Mouse (Mus musculus) thymus, postnatal 0 days (tissue): Measurements from ENCODE around the gene Gm973. TPM values are rescaled to one million over a fixed set of nuclear protein-coding genes. Genes with fewer than 3 reads are reported as not detected.
"Not testable (repeated sequence)": the region's sequence is repeated elsewhere in the genome, so short reads cannot be mapped to it uniquely, and the experiment has no call there.

Experiments
- DNase-seq: peaks from one replicate; pipeline ENCODE4 v3.0.0-alpha.2; 2015; ENCODE audit warnings: low spot score
- polyA plus RNA-seq: library from polyadenylated mRNA; unstranded; fragments of >200 nt; fragmentation: Nextera tagmentation; extraction: Ambion mirVana; gene quantifications from 2 replicates; pipeline ENCODE4 v1.2.1, GENCODE M21; 2015

Gm973 gene
- polyA plus RNA-seq, 1 experiment from 2014 or later, result 1.4 TPM

GRCm38 (mm10) chr1:59623325-59624017, 107.4 kb downstream of the Gm973 start:
- peak; percentile 82 for DNase-seq

- DNase-seq, result no peak
Observed at GRCm38 (mm10) chr1:59625410-59625809, 109.3 kb downstream of the Gm973 start.

DNA sequence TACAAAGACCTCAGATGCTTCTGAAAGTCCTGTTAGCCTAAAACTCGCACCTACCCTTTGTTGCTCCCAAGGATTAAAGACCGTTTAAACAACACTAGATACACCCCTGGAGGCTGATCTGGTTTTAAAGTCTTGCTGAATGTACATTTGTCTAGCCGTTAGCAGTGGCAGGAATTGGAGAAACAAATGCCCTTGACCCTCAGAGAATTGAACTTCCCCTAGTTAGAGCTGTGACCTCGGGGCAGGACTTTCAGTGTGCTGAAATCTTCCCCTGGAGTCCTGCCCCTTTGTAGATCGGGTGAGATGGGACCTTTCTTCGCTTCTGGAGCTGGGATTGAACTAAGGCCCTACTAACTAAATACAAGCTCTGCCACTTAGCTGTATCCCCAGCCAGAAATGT, 113.1 kb downstream of the Gm973 start:
- DNase-seq, result no peak

DNA sequence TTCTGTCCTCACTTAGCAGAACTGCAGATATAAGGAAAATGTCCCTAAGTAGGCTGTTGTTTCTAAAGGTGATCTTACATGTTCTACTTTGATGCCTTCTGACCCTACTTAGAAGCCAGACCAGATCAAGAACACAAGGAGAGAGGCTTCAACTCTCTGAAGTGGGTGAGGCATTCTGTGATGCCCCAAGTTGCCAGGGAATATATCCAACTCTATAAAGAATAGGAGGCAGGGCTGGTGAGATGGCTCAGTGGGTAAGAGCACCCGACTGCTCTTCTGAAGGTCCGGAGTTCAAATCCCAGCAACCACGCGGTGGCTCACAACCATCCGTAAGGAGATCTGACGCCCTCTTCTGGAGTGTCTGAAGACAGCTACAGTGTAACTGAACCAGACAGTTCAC, 114.3 kb downstream of the Gm973 start:
- not testable (repeated sequence) for DNase-seq

DNA sequence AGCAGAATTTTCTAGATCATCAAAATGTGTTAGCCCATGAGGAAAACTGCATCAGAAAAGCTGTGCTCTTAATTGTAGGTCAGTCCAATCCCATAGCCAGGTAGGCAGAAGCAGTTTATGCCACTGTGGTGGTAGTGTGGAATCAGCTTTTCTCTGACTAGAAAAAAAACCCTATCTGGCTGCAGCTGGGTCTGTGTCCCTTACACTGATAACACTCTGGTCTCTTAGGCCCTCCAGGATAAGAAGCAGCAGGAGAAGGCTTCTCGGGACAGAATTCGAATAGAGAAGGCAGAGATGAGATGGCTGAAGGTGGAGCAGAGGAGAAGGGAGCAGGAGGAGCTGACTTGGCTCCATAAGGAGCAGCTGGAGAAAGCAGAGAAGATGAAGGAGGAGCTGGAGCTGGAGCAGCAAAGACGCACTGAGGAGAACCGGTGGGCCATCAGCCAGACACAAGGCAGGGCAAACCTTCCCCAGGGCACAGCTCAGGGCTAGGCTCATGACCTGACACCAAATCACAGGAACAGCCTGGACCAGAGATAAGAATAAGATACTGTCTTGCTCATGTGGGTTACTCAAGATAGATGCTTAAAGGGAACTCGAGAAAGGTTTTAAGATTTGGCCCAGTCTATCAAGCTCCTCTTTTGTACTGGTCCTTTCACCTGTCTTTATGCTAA, 116.1 kb downstream of the Gm973 start:
- DNase-seq, result no peak

GRCm38 (mm10) chr1:59633056-59633455, 117.0 kb downstream of the Gm973 start:
- peak; percentile 8 for DNase-seq

DNA sequence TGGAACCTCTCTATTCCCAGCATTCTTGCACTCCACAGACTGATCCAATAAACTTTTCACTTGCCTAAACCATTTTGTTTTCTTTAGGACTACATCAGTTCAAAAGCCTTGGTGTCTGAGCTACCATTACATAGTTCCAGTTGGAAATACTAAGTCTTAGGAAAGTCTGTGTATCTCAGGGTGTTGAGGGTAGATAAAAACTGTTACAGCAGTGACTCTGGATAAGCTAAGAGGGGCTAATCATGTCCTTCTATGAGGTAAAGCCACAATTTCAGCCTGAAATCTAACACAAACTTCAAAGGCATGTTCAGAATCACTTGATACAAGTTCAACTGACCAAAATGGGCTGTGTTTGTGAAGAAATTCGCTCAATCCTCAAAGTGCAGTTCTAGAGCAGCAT, 120.3 kb downstream of the Gm973 start:
- no peak for DNase-seq

DNA sequence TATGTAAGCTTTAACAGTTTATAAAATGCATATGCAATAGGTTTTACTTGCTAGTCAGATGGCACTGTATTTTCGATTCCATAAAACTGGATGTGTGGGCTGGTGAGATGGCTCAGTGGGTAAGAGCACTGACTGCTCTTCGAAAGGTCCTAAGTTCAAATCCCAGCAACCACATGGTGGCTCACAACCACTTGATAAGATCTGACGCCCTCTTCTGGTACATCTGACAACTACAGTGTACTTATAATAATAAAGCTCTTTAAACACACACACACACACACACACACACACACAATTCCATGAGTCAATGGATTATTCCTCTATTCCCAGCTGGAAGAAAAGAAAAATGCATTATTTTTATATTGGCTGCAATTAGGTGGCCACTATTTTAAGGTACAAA, 122.3 kb downstream of the Gm973 start:
- DNase-seq, result no peak

- DNase-seq, result no peak
Observed at GRCm38 (mm10) chr1:59642488-59642887, 126.4 kb downstream of the Gm973 start.

DNA sequence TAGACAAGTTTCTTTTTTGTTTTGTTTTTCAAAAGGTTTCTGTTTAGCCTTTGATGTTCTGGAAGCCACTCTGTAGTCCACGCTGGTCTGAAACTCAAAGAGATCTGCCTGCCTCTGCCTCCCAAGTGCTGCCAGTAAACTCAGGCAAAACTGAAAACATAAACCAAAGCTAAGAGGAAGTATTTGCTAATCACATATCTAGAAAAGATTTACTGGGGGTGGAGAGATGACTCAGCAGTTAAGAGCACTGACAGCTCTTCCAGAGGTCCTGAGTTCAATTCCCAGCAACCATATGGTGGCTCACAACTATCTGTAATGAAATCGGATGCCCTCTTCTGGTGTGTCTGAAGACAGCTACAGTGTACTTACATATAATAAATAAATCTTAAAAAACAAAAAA, 130.4 kb downstream of the Gm973 start:
- DNase-seq, result not testable (repeated sequence)

- no peak for DNase-seq
Observed at GRCm38 (mm10) chr1:59651201-59651819, 135.2 kb downstream of the Gm973 start.

DNA sequence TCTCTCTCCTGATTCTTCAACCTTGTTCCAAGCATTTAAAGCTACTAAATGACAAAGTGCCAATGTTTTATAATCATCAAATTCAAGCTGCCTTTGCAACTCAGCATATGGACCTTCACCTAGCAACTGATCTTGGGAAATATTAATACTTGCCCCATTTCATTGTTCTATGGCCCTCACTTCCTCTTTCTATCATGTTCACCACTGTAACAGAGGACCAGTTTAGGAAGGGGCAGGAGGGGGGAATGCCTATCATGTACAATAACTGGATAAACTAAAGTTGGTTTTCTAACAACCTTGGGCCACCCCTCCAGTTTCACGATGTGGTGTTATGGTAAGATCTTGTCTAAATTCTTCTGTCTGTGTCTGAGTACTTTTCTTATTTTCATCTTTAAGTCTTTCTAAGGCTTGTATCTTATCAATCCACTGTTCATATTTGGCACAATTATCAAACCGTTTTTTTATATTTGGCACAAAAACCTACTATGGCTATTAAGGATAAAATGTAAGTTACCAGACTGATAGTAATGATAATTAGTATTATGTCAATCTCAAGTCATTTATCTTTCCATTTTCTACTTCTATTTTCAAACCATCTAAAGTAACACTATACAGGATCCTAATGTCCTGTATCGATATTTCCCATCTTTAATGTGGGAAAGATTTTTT, 137.3 kb downstream of the Gm973 start:
- DNase-seq, result no peak

DNA sequence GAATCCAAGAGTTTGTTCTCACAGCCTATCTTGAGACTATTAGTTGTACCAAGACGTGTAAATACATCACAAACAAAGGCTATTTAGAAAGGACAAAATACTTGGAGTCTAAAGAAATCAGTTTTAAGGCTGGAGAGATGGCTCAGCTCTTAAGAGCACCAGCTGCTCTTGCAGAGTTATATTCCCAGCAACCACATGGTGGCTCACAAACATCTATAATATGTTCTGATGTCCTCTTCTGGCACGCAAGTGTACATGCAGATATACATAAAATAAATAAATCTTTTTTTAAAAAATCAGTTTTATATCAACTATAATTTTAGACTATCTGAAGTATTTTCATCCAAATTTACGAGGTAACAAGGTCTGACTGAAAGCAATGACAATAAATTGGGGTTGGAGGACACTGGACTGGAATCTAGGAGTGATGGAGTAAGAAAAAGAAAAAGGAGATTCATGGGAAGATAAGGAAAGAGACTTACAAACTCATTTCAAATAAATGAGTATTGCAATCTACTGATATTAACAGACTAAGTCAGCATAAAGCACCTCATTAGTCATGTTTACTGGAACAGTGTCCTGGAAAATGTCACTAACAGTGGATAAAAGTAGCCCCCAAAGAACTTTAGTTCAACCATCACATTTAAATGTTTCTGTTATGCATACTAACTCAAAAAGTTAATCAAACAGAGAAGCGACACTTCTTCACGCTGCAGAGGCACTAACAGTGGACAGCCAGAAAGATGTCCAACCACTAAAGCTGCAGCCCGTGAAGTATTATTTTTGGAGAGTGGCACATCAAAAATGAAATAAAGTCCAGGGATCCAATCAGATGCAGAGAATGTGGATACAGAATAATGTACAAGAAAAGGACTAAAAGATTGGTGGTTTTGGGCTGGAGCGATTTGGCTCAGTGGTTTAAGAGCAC, 140.4 kb downstream of the Gm973 start:
- DNase-seq, result no peak

GRCm38 (mm10) chr1:59663456-59664135, 147.5 kb downstream of the Gm973 start:
- DNase-seq, result no peak

DNA sequence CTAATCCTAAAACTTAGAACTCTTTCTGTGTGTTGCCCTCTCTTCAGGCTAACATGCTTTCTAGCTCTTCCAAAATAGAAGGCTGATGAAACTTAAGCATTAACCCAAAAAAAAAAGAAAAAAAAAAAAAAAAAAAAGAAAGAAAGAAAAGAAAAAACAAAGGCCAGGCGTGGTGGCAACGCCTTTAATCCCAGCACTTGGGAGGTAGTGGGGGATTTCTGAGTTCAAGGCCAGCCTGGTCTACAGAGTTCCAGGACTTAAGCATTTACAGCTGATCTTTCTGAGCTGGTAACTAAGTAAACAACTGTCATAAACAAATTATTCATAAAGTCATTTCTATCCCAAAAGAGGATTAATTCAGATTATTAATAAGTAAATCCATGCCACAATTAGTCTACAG, 152.8 kb downstream of the Gm973 start:
- no peak for DNase-seq

DNA sequence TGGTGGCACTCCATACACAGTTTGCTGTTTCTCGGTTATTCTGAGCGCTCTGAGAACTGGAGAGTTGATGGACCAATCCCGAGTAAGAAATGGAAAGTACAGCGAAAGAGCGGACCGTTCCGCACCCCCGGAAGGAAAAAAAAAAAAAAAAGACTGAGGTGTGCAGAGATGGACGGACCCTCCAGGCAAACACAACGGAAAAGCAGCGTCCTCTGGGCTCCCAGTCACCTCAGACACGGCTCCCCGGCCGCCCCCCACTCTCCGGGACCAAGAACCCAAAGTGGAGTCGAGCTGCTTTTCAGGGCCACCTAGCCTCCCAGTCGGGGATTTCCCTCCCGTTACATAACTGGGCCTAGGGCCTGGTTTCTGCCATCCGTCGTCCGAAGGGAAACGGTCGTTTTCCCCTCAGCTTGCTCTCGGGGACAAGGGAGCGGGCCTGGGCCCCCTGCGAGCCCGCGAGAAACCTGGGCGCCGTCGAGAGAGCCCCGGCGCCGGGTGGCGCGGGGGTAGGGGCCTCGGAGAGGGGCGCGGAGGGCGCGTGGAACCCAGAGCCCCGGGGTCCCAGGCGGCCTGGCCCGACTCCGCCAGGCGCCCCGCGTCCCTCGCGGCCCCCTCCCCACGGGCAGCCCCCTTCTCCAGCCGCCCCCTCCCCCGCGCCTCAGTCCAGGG, 154.0 kb downstream of the Gm973 start:
- DNase-seq, result peak; percentile 41

GRCm38 (mm10) chr1:59670641-59671168, 154.6 kb downstream of the Gm973 start, which contains the start of gene Sumo1:
TSS of gene Sumo1 (minus strand) at chr1:59670834.
- peak; percentile 90 for DNase-seq

DNA sequence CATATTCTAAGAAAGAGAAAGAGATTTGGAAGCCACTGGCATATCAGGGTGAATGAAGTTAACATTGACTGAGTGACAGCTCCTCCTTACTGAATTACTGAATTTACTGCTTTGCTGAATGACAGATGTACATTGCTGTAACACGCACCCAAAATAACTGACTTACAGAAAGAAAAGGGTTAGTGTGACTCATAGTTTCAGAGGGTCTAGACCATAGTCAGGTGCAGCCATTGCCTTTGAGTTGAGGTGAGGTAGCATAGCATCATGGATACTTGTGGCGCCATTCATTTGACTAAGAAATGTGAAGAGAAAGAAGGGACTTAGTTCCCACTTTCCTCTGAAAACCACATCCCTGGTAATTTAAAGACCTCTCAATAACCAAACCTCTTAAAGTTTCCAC, 157.6 kb downstream of the Gm973 start:
- DNase-seq, result no peak
